Mouse (Mus musculus) hindbrain, embryonic 13.5 days (tissue): Measurements from ENCODE around the gene Epha2. TPM values are rescaled to one million over a fixed set of nuclear protein-coding genes. Genes with fewer than 3 reads are reported as not detected.

ENCODE experiments used
- ATAC-seq: fragments of 200-750 bp; cut with Nextera tagmentation; 2 replicates; pipeline ENCODE4 v1.8.0; 2017; ENCODE audit warnings: moderate TSS enrichment; ENCODE audit not compliant: low FRiP score
- H3K27ac ChIP-seq: fragments of 300-500 bp; sonication (generic); 2 replicates; pipeline ENCODE4 v1.5.1; 2015; ENCODE audit warnings: inconsistent platforms, mild to moderate bottlenecking, moderate library complexity
- H3K27me3 ChIP-seq: fragments of 300-500 bp; sonication (generic); 2 replicates; pipeline ENCODE4 v1.6.1; 2015; ENCODE audit warnings: mild to moderate bottlenecking, inconsistent platforms
- H3K36me3 ChIP-seq: fragments of 300-500 bp; sonication (generic); 2 replicates; pipeline ENCODE4 v1.6.1; 2015; ENCODE audit warnings: mild to moderate bottlenecking, inconsistent platforms
- H3K4me1 ChIP-seq: fragments of 300-500 bp; sonication (generic); replicated peaks from 2 replicates; pipeline ENCODE4 v1.6.1; 2015; ENCODE audit warnings: inconsistent platforms
- H3K4me2 ChIP-seq: fragments of 300-500 bp; sonication (generic); 2 replicates; pipeline ENCODE4 v1.6.1; 2015; ENCODE audit warnings: inconsistent platforms, mild to moderate bottlenecking, moderate library complexity
- H3K4me3 ChIP-seq: fragments of 300-500 bp; sonication (generic); 2 replicates; pipeline ENCODE4 v1.5.1; 2015; ENCODE audit warnings: mild to moderate bottlenecking, inconsistent platforms
- H3K9ac ChIP-seq: fragments of 300-500 bp; sonication (generic); 2 replicates; pipeline ENCODE4 v1.6.1; 2015; ENCODE audit warnings: mild to moderate bottlenecking, inconsistent platforms
- H3K9me3 ChIP-seq: fragments of 300-500 bp; sonication (generic); 2 replicates; pipeline ENCODE4 v1.6.1; 2016; ENCODE audit warnings: inconsistent platforms
- WGBS: fragments of 180-500 bp; shearing (Covaris S2); methylation state at CpG from one replicate; pipeline ENCODE4 v1.1.7; 2015; 5-methylcytosine and 5-hydroxymethylcytosine counted together
- polyA plus RNA-seq: library from polyadenylated mRNA; unstranded; fragments of >200 nt; fragmentation: Nextera tagmentation; extraction: Ambion mirVana; gene quantifications from 2 replicates; pipeline ENCODE4 v1.2.1, GENCODE M21; 2015

Epha2 gene
- polyA plus RNA-seq, 1 experiment from 2014 or later = 1.8 TPM

DNA sequence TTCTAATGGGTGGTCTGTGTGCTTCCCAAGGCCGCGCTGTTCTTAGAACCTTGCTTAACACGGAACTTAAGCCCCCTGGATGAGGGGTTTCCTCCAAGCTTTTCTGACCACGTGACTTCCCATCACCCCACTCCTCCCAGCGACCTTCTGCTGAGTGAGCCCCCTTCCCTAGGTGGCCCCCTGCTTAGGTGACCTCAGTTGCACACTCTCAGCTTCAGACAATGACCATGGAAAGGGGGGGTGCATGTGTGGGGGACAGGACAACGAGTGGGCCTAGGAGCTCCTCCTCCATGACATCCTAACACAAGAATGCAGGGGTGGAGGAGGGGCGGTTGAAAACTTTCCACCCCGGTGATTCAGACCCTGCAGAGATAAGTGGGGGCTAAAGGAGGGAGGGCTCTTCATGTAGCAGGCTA is 9.2 kb downstream of the Epha2 start:
- peaks cover 61% of the 10 kb centered on the region for H3K4me1 ChIP-seq
- H3K9me3 ChIP-seq = no peaks in the 10 kb centered on the region
- no peak overlapping the region for H3K4me3 ChIP-seq
- no peak for ATAC-seq
- H3K36me3 ChIP-seq = no peaks in the 10 kb centered on the region
- WGBS = 7% methylated on average over 8 of the region's 8 CpGs
- H3K4me2 ChIP-seq = no peak overlapping the region
- H3K27ac ChIP-seq = no peak overlapping the region
- H3K9ac ChIP-seq = no peak overlapping the region
- H3K27me3 ChIP-seq = 0 out of 2 replicates have a peak, but pooled peaks cover 2% of the 10 kb centered on the region

DNA sequence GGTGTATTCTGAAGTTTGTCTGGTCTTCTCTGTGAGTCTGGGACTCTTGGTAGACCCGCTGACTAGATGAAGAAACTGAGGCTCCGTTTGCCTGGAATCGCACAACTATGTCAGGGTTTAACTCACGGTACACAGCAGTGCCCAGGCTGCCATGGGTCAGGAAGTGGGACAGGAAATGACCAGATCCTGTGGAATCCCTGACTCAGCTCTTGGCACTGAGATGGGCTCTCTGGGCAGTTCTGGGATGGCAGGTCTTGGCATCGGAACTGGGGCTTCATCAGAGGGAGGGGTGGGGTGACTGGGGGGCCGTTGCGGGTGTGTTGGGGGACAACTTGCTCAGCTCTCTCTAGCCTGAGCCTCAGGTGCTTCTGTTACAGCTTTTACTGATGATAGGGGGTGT is 10.0 kb downstream of the Epha2 start:
- no peak for ATAC-seq
- 84% methylated on average over 7 of the region's 7 CpGs for WGBS
- H3K9ac ChIP-seq = no peak overlapping the region
- H3K4me1 ChIP-seq = peaks cover 52% of the 10 kb centered on the region
- H3K27ac ChIP-seq = no peak overlapping the region
- H3K9me3 ChIP-seq = no peaks in the 10 kb centered on the region
- H3K27me3 ChIP-seq = 0 out of 2 replicates have a peak, but pooled peaks cover 2% of the 10 kb centered on the region
- H3K36me3 ChIP-seq = no peaks in the 10 kb centered on the region
- H3K4me2 ChIP-seq = no peak overlapping the region
- H3K4me3 ChIP-seq = no peak overlapping the region

DNA sequence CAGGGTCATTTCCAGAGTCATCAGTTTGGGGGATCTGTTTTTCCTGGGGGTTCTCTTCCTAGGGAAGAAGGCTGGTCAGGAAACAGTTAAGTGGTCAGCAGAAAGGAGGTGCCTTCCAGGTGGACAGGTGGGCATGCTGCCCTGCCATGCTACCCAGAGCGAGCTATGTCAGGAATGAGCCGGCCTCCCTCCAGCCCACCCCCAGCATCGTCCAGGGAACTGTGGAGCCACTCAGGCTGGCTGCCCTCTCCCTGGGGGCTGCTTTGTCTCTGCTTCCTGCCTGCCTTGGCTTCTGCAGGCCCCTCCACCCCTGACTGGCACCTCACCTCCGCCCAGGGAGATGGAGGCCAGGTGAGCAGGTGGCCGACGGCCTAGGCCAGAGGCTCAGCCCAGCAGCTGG is 10.5 kb downstream of the Epha2 start:
- ATAC-seq = no peak
- H3K4me2 ChIP-seq = no peak overlapping the region
- H3K36me3 ChIP-seq = no peaks in the 10 kb centered on the region
- H3K4me3 ChIP-seq = no peak overlapping the region
- 60% methylated on average over 6 of the region's 6 CpGs for WGBS
- peaks cover 48% of the 10 kb centered on the region for H3K4me1 ChIP-seq
- no peak overlapping the region for H3K27ac ChIP-seq
- H3K27me3 ChIP-seq = 0 out of 2 replicates have a peak, but pooled peaks cover 1% of the 10 kb centered on the region
- H3K9me3 ChIP-seq = no peaks in the 10 kb centered on the region
- no peak overlapping the region for H3K9ac ChIP-seq

DNA sequence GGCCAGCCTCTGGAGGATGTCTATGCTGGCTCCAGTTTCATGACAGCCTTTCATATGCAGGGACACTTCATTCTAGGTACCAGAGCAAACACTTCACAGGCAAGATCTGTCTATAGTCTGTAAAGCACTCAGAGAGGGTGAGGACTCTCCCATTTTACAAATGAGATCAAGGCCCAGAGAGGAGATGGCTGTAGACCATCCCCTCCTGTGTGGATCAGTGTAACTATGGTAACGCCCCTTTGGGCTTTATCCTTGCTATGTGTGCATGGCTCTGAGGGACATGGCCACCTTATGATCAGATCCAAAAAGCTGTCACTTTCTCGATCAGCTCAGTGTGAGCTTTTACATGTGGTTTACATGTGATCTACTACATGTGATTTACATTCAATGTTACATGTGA is 10.9 kb downstream of the Epha2 start:
- H3K4me1 ChIP-seq = peaks cover 44% of the 10 kb centered on the region
- H3K4me2 ChIP-seq = no peak overlapping the region
- H3K27ac ChIP-seq = no peak overlapping the region
- ATAC-seq = no peak
- H3K36me3 ChIP-seq = no peaks in the 10 kb centered on the region
- no peak overlapping the region for H3K4me3 ChIP-seq
- WGBS = 71% methylated on average over 2 of the region's 2 CpGs
- H3K27me3 ChIP-seq = no peaks in the 10 kb centered on the region
- H3K9me3 ChIP-seq = no peaks in the 10 kb centered on the region
- H3K9ac ChIP-seq = no peak overlapping the region

DNA sequence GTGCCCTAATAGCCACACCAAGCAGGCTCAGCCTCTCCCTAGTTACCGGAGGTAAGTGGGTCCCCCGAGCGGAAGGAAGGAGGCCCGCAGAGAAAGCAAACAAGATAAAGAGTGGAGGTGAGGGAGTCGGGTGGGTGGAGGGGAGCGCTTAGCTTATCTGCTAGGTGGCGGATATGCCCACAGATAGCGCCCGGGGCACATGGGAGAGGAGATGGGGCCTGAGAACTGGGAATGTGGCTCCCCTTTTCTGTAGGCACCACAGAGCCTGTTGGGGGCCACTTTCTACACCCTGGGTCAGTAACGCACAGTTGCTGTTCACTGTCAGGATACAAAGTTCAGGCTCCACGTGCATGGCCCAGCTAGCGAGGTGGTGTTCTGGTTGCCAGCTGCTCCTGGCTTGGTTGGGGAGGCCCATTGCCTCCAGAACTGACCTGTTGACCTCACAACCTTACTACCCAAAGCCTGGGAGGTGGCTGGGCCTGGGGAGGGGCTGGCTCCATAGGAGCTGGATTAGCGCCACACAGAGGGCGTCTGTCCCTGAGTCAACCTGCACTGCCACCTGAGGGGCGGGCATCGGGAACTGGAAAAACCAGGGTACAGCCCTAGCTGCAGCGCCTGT is 11.6 kb downstream of the Epha2 start:
- ATAC-seq = no peak
- no peaks in the 10 kb centered on the region for H3K36me3 ChIP-seq
- no peak overlapping the region for H3K9ac ChIP-seq
- no peaks in the 10 kb centered on the region for H3K9me3 ChIP-seq
- WGBS = 82% methylated on average over 17 of the region's 17 CpGs
- peaks cover 44% of the 10 kb centered on the region for H3K4me1 ChIP-seq
- no peak overlapping the region for H3K27ac ChIP-seq
- H3K27me3 ChIP-seq = no peaks in the 10 kb centered on the region
- no peak overlapping the region for H3K4me3 ChIP-seq
- no peak overlapping the region for H3K4me2 ChIP-seq

DNA sequence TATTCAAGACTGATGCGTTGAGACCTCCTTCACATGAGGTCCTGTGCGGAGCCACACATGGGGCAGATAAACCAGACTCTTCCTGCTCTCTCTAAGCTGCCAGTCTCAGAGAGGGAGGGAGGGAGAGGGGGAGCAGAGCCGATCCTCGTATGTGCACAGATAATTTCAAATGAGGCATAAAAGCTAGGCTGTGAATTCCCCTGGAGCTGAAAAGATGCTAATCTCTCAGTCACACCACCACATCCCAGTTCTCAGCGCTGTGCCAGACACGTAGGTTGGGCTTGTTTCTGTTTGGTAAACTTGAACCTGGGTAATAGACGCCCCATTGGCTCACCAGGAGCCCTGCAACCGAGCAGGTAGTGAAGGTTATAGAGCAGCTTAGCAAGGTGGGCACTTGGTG is 12.4 kb downstream of the Epha2 start:
- H3K27me3 ChIP-seq = no peaks in the 10 kb centered on the region
- no peak overlapping the region for H3K4me3 ChIP-seq
- peaks cover 44% of the 10 kb centered on the region for H3K4me1 ChIP-seq
- H3K9me3 ChIP-seq = no peaks in the 10 kb centered on the region
- no peak overlapping the region for H3K4me2 ChIP-seq
- H3K27ac ChIP-seq = no peak overlapping the region
- 60% methylated on average over 8 of the region's 8 CpGs for WGBS
- 0 out of 2 replicates have a peak overlapping the region, but pooled peaks have one; percentile 19 for H3K9ac ChIP-seq
- ATAC-seq = no peak
- H3K36me3 ChIP-seq = no peaks in the 10 kb centered on the region

DNA sequence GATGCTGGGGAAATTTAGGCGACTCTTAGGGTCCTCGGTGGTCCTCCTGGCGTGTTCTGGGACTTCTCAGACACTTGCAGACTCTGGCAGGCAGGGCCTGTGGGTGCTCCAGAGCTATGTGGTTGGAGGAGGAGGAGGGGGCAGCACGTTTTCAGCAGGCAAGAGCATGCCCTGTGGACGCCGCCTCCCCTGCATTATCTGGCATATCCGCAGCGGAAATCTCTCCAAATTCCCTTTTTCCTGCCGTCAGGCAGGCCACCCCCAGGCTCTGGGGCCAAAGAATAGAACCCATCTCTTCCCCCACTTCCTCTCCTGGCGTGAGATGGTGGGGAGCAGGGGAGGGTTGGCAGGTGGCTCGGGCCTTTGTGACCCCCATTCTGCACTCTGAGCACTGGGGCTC is 12.9 kb downstream of the Epha2 start:
- no peak for ATAC-seq
- Histone ChIP-seq H3K36me3 (0 out of 2 replicates have a peak, but pooled peaks cover 3% of the 10 kb centered on the region), H3K27me3 (no peaks in the 10 kb centered on the region), H3K27ac (no peak overlapping the region), H3K4me1 (peaks cover 44% of the 10 kb centered on the region), H3K4me3 (no peak overlapping the region), H3K9me3 (no peaks in the 10 kb centered on the region), H3K9ac (no peak overlapping the region), H3K4me2 (no peak overlapping the region)
- 63% methylated on average over 11 of the region's 11 CpGs for WGBS

DNA sequence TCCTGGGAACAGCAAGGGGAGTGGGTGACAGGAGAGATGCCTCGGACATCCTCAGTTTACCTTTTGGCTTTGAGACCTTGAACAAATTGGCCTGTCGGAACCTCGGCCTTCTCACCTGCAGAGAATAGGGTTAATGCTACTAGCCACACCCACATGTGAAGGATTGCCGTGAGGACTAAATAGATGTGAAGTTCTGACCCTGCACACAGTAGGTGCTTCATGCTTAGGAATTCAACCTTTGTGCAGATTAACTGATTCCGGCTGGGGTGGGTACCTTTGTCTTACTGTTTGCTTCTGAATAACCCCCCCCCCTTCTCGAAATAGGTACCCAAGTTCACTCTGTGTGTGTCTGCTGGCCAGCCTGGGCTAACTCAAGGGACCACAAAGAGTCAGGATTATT is 13.7 kb downstream of the Epha2 start:
- Histone ChIP-seq H3K4me3 (no peak overlapping the region), H3K27me3 (no peaks in the 10 kb centered on the region), H3K4me1 (peaks cover 42% of the 10 kb centered on the region), H3K36me3 (0 out of 2 replicates have a peak, but pooled peaks cover 3% of the 10 kb centered on the region), H3K9ac (no peak overlapping the region), H3K4me2 (no peak overlapping the region), H3K27ac (no peak overlapping the region), H3K9me3 (no peaks in the 10 kb centered on the region)
- 82% methylated on average over 6 of the region's 6 CpGs for WGBS
- no peak for ATAC-seq

DNA sequence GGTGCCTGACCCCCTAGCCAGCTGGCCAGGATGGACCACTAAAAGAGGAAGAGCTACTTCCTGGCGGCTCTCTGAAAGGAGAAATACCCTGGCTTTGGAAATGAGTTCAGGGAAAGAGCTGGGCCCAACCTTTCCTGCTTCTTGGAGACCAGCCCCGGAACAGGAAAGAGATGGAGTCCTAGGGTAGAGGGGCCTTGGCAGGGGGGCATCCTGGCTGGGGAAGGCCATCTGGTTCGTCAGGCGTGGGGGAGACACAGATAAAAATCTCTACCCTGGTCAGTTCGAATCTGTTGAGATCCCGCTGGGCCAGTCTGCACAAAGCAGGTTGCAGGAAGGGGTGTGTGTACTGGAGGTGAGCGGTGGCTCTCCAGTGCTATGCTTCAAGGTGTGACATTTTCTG is 15.0 kb downstream of the Epha2 start:
- no peak for ATAC-seq
- H3K27ac ChIP-seq = no peak overlapping the region
- no peaks in the 10 kb centered on the region for H3K27me3 ChIP-seq
- H3K4me1 ChIP-seq = peaks cover 30% of the 10 kb centered on the region
- no peaks in the 10 kb centered on the region for H3K9me3 ChIP-seq
- H3K4me3 ChIP-seq = no peak overlapping the region
- 0 out of 2 replicates have a peak, but pooled peaks cover 3% of the 10 kb centered on the region for H3K36me3 ChIP-seq
- H3K4me2 ChIP-seq = no peak overlapping the region
- WGBS = 80% methylated on average over 7 of the region's 7 CpGs
- H3K9ac ChIP-seq = no peak overlapping the region; the same call in 1 of the 2 replicates

DNA sequence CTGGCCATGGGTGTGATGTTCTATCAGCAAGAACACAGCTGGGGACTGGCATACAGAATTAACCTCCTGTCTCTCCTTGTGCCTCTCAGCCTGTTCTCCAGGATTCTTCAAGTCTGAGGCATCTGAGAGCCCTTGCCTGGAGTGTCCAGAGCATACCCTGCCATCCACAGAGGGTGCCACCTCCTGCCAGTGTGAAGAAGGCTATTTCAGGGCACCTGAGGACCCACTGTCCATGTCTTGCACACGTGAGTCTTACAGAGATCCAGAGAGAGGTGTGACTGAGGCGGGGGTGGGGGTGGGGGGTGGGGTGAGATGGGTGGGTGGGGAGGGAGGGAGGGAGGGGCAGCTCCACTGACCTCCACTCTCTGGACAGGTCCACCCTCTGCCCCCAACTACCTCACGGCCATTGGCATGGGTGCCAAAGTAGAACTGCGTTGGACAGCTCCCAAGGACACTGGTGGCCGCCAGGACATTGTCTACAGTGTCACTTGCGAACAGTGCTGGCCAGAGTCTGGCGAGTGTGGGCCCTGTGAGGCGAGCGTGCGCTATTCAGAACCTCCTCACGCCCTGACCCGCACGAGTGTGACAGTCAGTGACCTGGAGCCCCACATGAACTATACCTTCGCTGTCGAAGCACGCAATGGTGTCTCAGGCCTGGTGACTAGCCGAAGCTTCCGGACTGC is 15.6 kb downstream of the Epha2 start:
- ATAC-seq = no peak
- no peak overlapping the region for H3K27ac ChIP-seq
- H3K9ac ChIP-seq = no peak overlapping the region
- peaks cover 24% of the 10 kb centered on the region for H3K4me1 ChIP-seq
- no peak overlapping the region for H3K4me3 ChIP-seq
- H3K36me3 ChIP-seq = 0 out of 2 replicates have a peak, but pooled peaks cover 3% of the 10 kb centered on the region
- H3K9me3 ChIP-seq = no peaks in the 10 kb centered on the region
- 91% methylated on average over 17 of the region's 18 CpGs for WGBS
- H3K27me3 ChIP-seq = no peaks in the 10 kb centered on the region
- H3K4me2 ChIP-seq = no peak overlapping the region

DNA sequence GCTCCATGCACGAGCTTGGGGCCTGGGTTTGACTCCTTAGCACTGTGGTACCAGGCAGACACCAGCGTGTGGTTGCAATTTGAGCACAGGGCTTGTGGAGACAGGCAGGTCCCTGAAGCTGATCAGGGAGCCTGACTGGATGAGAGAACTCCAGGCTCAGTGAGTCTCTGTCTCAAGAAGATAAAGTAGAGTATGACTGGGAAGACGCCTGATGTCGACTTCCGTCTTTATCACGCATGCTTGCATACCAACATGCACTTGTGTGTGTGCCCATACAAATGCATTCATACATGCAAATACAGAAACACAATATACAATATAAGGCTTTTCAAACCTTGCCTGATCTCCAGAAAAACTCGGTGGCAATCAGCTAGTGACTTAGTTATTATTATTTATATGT is 16.9 kb downstream of the Epha2 start:
- no peak for ATAC-seq
- WGBS = 89% methylated on average over 7 of the region's 7 CpGs

DNA sequence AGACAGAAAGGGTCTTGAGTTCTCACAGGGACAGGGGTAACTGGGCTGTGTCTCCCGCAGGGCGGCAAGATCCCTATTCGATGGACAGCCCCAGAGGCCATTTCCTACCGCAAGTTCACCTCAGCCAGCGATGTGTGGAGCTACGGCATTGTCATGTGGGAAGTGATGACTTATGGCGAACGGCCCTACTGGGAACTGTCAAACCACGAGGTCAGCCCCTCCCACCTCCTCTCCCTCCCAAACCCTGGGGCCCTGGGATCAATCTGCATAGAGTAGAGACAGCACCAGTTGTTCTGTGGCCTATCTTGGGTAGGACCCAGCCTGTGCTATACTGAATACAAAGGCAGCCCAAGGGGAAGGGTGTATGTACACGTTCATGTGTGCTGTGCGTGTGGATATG is 21.5 kb downstream of the Epha2 start:
- Histone ChIP-seq H3K27ac (no peak overlapping the region), H3K4me2 (no peak overlapping the region), H3K4me1 (0 out of 2 replicates have a peak, but pooled peaks cover 2% of the 10 kb centered on the region), H3K4me3 (no peak overlapping the region), H3K9ac (no peak overlapping the region), H3K27me3 (no peaks in the 10 kb centered on the region), H3K9me3 (no peaks in the 10 kb centered on the region), H3K36me3 (0 out of 2 replicates have a peak, but pooled peaks cover 3% of the 10 kb centered on the region)
- WGBS = 79% methylated on average over 11 of the region's 11 CpGs
- ATAC-seq = no peak

More for the DNA sequence above, 16.9 kb downstream of the Epha2 start:
- H3K4me1 ChIP-seq = peaks cover 14% of the 10 kb centered on the region
- H3K36me3 ChIP-seq = 0 out of 2 replicates have a peak, but pooled peaks cover 3% of the 10 kb centered on the region
- H3K27ac ChIP-seq = no peak overlapping the region
- H3K27me3 ChIP-seq = no peaks in the 10 kb centered on the region
- H3K4me2 ChIP-seq = no peak overlapping the region
- H3K9ac ChIP-seq = no peak overlapping the region
- no peaks in the 10 kb centered on the region for H3K9me3 ChIP-seq
- H3K4me3 ChIP-seq = no peak overlapping the region

DNA sequence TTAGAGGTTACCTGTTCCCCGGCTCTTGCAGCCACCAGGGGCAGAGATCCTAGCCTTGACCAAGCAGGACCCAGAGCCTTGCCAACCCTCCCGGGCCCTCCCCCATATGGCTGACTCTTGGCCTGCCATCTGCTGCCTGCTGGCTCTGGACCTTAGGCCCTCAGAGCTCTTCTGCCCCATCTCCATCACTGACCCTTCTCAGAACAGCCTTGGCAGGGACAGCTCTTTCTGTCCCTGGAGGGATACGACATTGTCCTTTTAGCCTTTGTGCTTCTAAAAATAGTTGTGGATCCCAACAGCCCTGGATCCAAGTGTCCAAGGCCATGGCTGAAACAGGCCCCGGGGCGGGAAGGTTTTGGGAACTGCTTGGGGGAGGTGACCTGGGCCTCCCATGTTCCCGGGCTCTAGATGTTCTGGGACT is 23.7 kb downstream of the Epha2 start:
- H3K36me3 ChIP-seq = no peaks in the 10 kb centered on the region
- H3K27me3 ChIP-seq = no peaks in the 10 kb centered on the region
- no peak overlapping the region for H3K27ac ChIP-seq
- H3K9ac ChIP-seq = no peak overlapping the region
- no peak overlapping the region for H3K4me3 ChIP-seq
- 0 out of 2 replicates have a peak, but pooled peaks cover 2% of the 10 kb centered on the region for H3K4me1 ChIP-seq
- no peaks in the 10 kb centered on the region for H3K9me3 ChIP-seq
- ATAC-seq = no peak
- WGBS = 88% methylated on average over 6 of the region's 6 CpGs
- H3K4me2 ChIP-seq = no peak overlapping the region
